Mouse (Mus musculus): ENCODE data around the gene Ankmy2. TPM values are rescaled to one million over a fixed set of nuclear protein-coding genes. Genes with fewer than 3 reads are reported as not detected.

Ankmy2 gene
- polyA plus RNA-seq, 1 experiment from 2014 or later = 28.6 TPM

Other genes starting within 250 kb of the Ankmy2 start
- gene Agr3, start 231.5 kb upstream of the Ankmy2 start, polyA plus RNA-seq (2014; fragmentation: Nextera tagmentation; extraction: Ambion mirVana) = not detected in 2 replicates
- gene Agr2, start 164.2 kb upstream of the Ankmy2 start, polyA plus RNA-seq (2014; fragmentation: Nextera tagmentation; extraction: Ambion mirVana) = 0.66 TPM in 1 of 2 replicates, not detected in the other
- 73.9 and 77.2 TPM in 2 replicates for gene Tspan13, start 114.6 kb upstream of the Ankmy2 start, polyA plus RNA-seq (2014; fragmentation: Nextera tagmentation; extraction: Ambion mirVana)
- gene Bzw2, start 966 bp downstream of the Ankmy2 start, polyA plus RNA-seq (2014; fragmentation: Nextera tagmentation; extraction: Ambion mirVana) = 223 and 238 TPM in 2 replicates
- gene Lrrc72, start 96.3 kb downstream of the Ankmy2 start, polyA plus RNA-seq (2014; fragmentation: Nextera tagmentation; extraction: Ambion mirVana) = not detected in 2 replicates
- 1.00 and 1.8 TPM in 2 replicates for gene Sostdc1, start 157.0 kb downstream of the Ankmy2 start, polyA plus RNA-seq (2014; fragmentation: Nextera tagmentation; extraction: Ambion mirVana)
- 10.6 and 11.6 TPM in 2 replicates for gene Ispd, start 224.3 kb downstream of the Ankmy2 start, polyA plus RNA-seq (2014; fragmentation: Nextera tagmentation; extraction: Ambion mirVana)
- 1.6 and 1.9 TPM in 2 replicates for gene D630036H23Rik, start 225.1 kb downstream of the Ankmy2 start, polyA plus RNA-seq (2014; fragmentation: Nextera tagmentation; extraction: Ambion mirVana)